ENCODE assay signal across 8 mouse cellular contexts in genomic region chr9:101251644-101252337, GRCm38 (mm10). TPM values are rescaled to one million over a fixed set of nuclear protein-coding genes. Genes with fewer than 3 reads are reported as not detected.
DNase-seq lines count a peak whose midpoint lies in the region; ATAC-seq and TF ChIP-seq lines count a peak whose summit lies in the region.

Gene Ppp2r3a, minus strand, starts transcription at chr9:101251795.

- H3K4me1 ChIP-seq in embryonic fibroblast, embryonic 13.5 days (ENCODE audit: control insufficient read depth, insufficient read depth, low read length) = peaks cover 3% of the 10 kb centered on the region
- H3K4me1 ChIP-seq in heart, embryonic 10.5 days = peaks cover 20% of the 10 kb centered on the region
- peaks cover 12% of the 10 kb centered on the region; the same call in 1 of the 2 replicates for H3K4me1 ChIP-seq in kidney, embryonic 14.5 days (ENCODE audit: control insufficient read depth, insufficient read depth, low read length)
- peaks cover 13% of the 10 kb centered on the region for H3K4me1 ChIP-seq in limb, embryonic 14.5 days (ENCODE audit: control insufficient read depth, insufficient read depth, low read length)
- H3K4me1 ChIP-seq in midbrain, embryonic 16.5 days (ENCODE audit: control insufficient read depth, insufficient read depth, low read length) = peaks cover 27% of the 10 kb centered on the region
- no peaks in the 10 kb centered on the region for H3K4me1 ChIP-seq in spleen, adult 2 months (ENCODE audit: control insufficient read depth, insufficient read depth, insufficient read length)

- peak; percentile 99 for DNase-seq in B cell, adult 2 months
- peak; percentile 95 for DNase-seq in brain, adult 2 months (ENCODE audit: low read depth, low spot score)
- DNase-seq in heart, embryonic 10.5 days (ENCODE audit: low spot score) = peak; percentile 97
- DNase-seq in limb, embryonic 14.5 days (ENCODE audit: low spot score) = peak; percentile 92
- DNase-seq in spleen, adult 2 months (ENCODE audit: low read depth in 1 of 2, low spot score in 2 of 2) = peak; percentile 67 to 94

- H3K9me3 ChIP-seq in heart, embryonic 10.5 days = no peaks in the 10 kb centered on the region
- H3K9me3 ChIP-seq in kidney, embryonic 14.5 days (ENCODE audit: control insufficient read depth, low read length) = no peaks in the 10 kb centered on the region
- H3K9me3 ChIP-seq in limb, embryonic 14.5 days (ENCODE audit: control insufficient read depth, low read length) = no peaks in the 10 kb centered on the region
- H3K9me3 ChIP-seq in midbrain, embryonic 16.5 days (replicated peaks; ENCODE audit: control insufficient read depth, low read length, poor library complexity, severe bottlenecking) = no peaks in the 10 kb centered on the region

- peak; percentile 96 for ATAC-seq in kidney, embryonic 14.5 days (ENCODE audit: low FRiP score, low TSS enrichment)
- peak; percentile 94 for ATAC-seq in limb, embryonic 14.5 days (ENCODE audit: low FRiP score, low read depth)
- peak; percentile 93 for ATAC-seq in midbrain, embryonic 16.5 days

- peak within 1 kb of the TSS; percentile 88 for H3K27ac ChIP-seq in embryonic fibroblast, embryonic 13.5 days (ENCODE audit: insufficient read depth, low read length)
- H3K27ac ChIP-seq in heart, embryonic 10.5 days = peak within 1 kb of the TSS; percentile 98
- peak within 1 kb of the TSS; percentile 97 for H3K27ac ChIP-seq in kidney, embryonic 14.5 days (ENCODE audit: low read depth, low read length)
- H3K27ac ChIP-seq in limb, embryonic 14.5 days (replicated peaks; ENCODE audit: low read depth, low read length) = peak within 1 kb of the TSS; percentile 98
- peak within 1 kb of the TSS; percentile 94 for H3K27ac ChIP-seq in midbrain, embryonic 16.5 days (ENCODE audit: low read length)
- peak within 1 kb of the TSS; percentile 74 for H3K27ac ChIP-seq in spleen, adult 2 months (ENCODE audit: insufficient read depth, low read length)

- under 1% methylated on average over 48 of the region's 50 CpGs for WGBS in heart, embryonic 10.5 days
- under 1% methylated on average over 39 of the region's 50 CpGs for WGBS in kidney, embryonic 14.5 days
- 2% methylated on average over 41 of the region's 50 CpGs for WGBS in limb, embryonic 14.5 days
- WGBS in midbrain, embryonic 16.5 days = 2% methylated on average over 37 of the region's 50 CpGs
- WGBS in spleen, adult 2 months = 2% methylated on average over 46 of the region's 50 CpGs

- H3K9ac ChIP-seq in kidney, embryonic 14.5 days (ENCODE audit: low read depth, low read length) = peak within 1 kb of the TSS; percentile 87
- H3K9ac ChIP-seq in limb, embryonic 14.5 days (ENCODE audit: low read depth, low read length, severe bottlenecking) = peak within 1 kb of the TSS; percentile 86
- peak within 1 kb of the TSS; percentile 95 for H3K9ac ChIP-seq in midbrain, embryonic 16.5 days (ENCODE audit: low read depth, low read length)

- no peaks in the 10 kb centered on the region for H3K27me3 ChIP-seq in heart, embryonic 10.5 days (ENCODE audit: insufficient read depth, poor library complexity, severe bottlenecking)
- no peaks in the 10 kb centered on the region for H3K27me3 ChIP-seq in kidney, embryonic 14.5 days (ENCODE audit: control insufficient read depth, insufficient read depth, low read length)
- no peaks in the 10 kb centered on the region for H3K27me3 ChIP-seq in limb, embryonic 14.5 days (ENCODE audit: control insufficient read depth, insufficient read depth, low read length)
- H3K27me3 ChIP-seq in midbrain, embryonic 16.5 days (ENCODE audit: control insufficient read depth, insufficient read depth, low read depth, low read length) = no peaks in the 10 kb centered on the region
- peaks cover 9% of the 10 kb centered on the region for H3K27me3 ChIP-seq in spleen, adult 2 months (ENCODE audit: control insufficient read depth, insufficient read depth, low read length)

- no peaks in the 10 kb centered on the region for H3K36me3 ChIP-seq in heart, embryonic 10.5 days
- H3K36me3 ChIP-seq in kidney, embryonic 14.5 days (ENCODE audit: control insufficient read depth, insufficient read depth, low read length) = no peaks in the 10 kb centered on the region
- H3K36me3 ChIP-seq in limb, embryonic 14.5 days (ENCODE audit: control insufficient read depth, insufficient read depth, low read length) = no peaks in the 10 kb centered on the region
- no peaks in the 10 kb centered on the region for H3K36me3 ChIP-seq in midbrain, embryonic 16.5 days (ENCODE audit: control insufficient read depth, insufficient read depth, low read length)
- H3K36me3 ChIP-seq in spleen, adult 2 months (ENCODE audit: control insufficient read depth, insufficient read depth, low read length) = no peaks in the 10 kb centered on the region

- peak; percentile 77 for TF ChIP-seq POLR2A in embryonic fibroblast, embryonic 13.5 days (IDR thresholded peaks at IDR 0.05; ENCODE audit: low read depth, low read length)
- TF ChIP-seq POLR2A in limb, embryonic 14.5 days (IDR thresholded peaks at IDR 0.05; ENCODE audit: borderline replicate concordance, extremely low read depth, insufficient read depth, insufficient read length) = peak; percentile 81; the same call in 1 of the 2 replicates
- TF ChIP-seq POLR2A in spleen, adult 2 months (IDR thresholded peaks at IDR 0.05; ENCODE audit: low read depth, low read length) = no peak

- peak within 1 kb of the TSS; percentile 72 for H3K4me3 ChIP-seq in embryonic fibroblast, embryonic 13.5 days (ENCODE audit: insufficient read depth, low read length)
- H3K4me3 ChIP-seq in heart, embryonic 10.5 days = peak within 1 kb of the TSS; percentile 86
- peak within 1 kb of the TSS; percentile 75 for H3K4me3 ChIP-seq in kidney, embryonic 14.5 days (ENCODE audit: low read length)
- peak within 1 kb of the TSS; percentile 79 for H3K4me3 ChIP-seq in limb, embryonic 14.5 days (replicated peaks; ENCODE audit: low read length)
- H3K4me3 ChIP-seq in midbrain, embryonic 16.5 days (ENCODE audit: low read depth, low read length) = peak within 1 kb of the TSS; percentile 87
- peak within 1 kb of the TSS; percentile 97 for H3K4me3 ChIP-seq in spleen, adult 2 months (ENCODE audit: extremely low read depth, insufficient read depth, insufficient read length)

- TF ChIP-seq CTCF in embryonic fibroblast, embryonic 13.5 days (IDR thresholded peaks at IDR 0.05; ENCODE audit: borderline replicate concordance, insufficient read depth, low read length) = no peak
- no peak for TF ChIP-seq CTCF in spleen, adult 2 months (IDR thresholded peaks at IDR 0.05; ENCODE audit: extremely low read depth, insufficient read depth, insufficient read length, insufficient replicate concordance)

- peak within 1 kb of the TSS; percentile 38 for H3K4me2 ChIP-seq in kidney, embryonic 14.5 days (replicated peaks; ENCODE audit: low read depth, low read length)
- peak within 1 kb of the TSS; percentile 52 for H3K4me2 ChIP-seq in limb, embryonic 14.5 days (replicated peaks; ENCODE audit: low read depth, low read length, severe bottlenecking)
- peak within 1 kb of the TSS; percentile 85 for H3K4me2 ChIP-seq in midbrain, embryonic 16.5 days (ENCODE audit: low read length)

RNA-seq across cellular contexts. Expression of gene Ppp2r3a, which starts in this region (rescaled TPM):
- polyA plus RNA-seq in embryonic fibroblast, embryonic 13.5 days (2011; ENCODE audit: insufficient read length, low read depth, missing spikeins) = 20.8 and 25.4 TPM in 2 replicates
- 37.5 and 64.0 TPM in 2 replicates for polyA plus RNA-seq in heart, embryonic 10.5 days (2016; fragmentation: Nextera tagmentation; extraction: Ambion mirVana)
- polyA plus RNA-seq in kidney, embryonic 14.5 days (2014; fragmentation: Nextera tagmentation; extraction: Ambion mirVana) = 15.3 and 23.5 TPM in 2 replicates
- polyA plus RNA-seq in limb, embryonic 14.5 days (2012; rRNA removed) = 17.2 and 18.0 TPM in 2 replicates
- polyA plus RNA-seq in limb, embryonic 14.5 days (2014; fragmentation: Nextera tagmentation; extraction: Ambion mirVana) = 22.0 and 23.2 TPM in 2 replicates
- polyA plus RNA-seq in midbrain, embryonic 16.5 days (2015; fragmentation: Nextera tagmentation; extraction: Ambion mirVana) = 22.8 and 23.3 TPM in 2 replicates
- 0.31 and 0.33 TPM in 2 replicates for polyA plus RNA-seq in spleen, adult 2 months (2012; rRNA removed)

Comparison
In these comparisons a context has a peak if more than half of its experiments do, and no peak if none do; other contexts are left out.
1. Peak in every context shown above with its lines: DNase-seq, ATAC-seq, H3K4me3 ChIP-seq and H3K27ac ChIP-seq.
2. RNA of gene Ppp2r3a (polyA plus RNA-seq): 37.5 to 64.0 TPM in heart, embryonic 10.5 days, 20.8 to 25.4 TPM in embryonic fibroblast, embryonic 13.5 days, 15.3 to 23.5 TPM in kidney, embryonic 14.5 days, 22.8 to 23.3 TPM in midbrain, embryonic 16.5 days and 17.2 to 23.2 TPM in limb, embryonic 14.5 days; 0.31 to 0.33 TPM in spleen, adult 2 months; every median in the first group is over 10 times any median in the second.
3. Peak in DNase-seq, H3K4me3 ChIP-seq and H3K27ac ChIP-seq in spleen, adult 2 months; RNA of the gene not detected or under 1 TPM.